Mouse (Mus musculus): ENCODE data around the gene Haghl.

- no peak for TF ChIP-seq CTCF (IDR thresholded peaks at IDR 0.05; ENCODE audit: low read depth)
- no peak for TF ChIP-seq EP300 (optimal IDR thresholded peaks at IDR 0.05)
Measured at GRCm38 (mm10) chr17:25825311-25825710, 39.8 kb upstream of the Haghl start.
